Mouse (Mus musculus) MEL (cell line): ENCODE measurements around the gene Dnah10. TPM values are rescaled to one million over a fixed set of nuclear protein-coding genes. Genes with fewer than 3 reads are reported as not detected.

ENCODE experiments used
- DNase-seq: peaks from one replicate; pipeline ENCODE4 v3.0.0; 2011; ENCODE audit warnings: low read depth, low spot score
- H3K27ac ChIP-seq: 2 replicates; pipeline ENCODE4 v1.5.1; 2012; ENCODE audit warnings: low read depth, mild to moderate bottlenecking, control low read depth, low read length, moderate library complexity; ENCODE audit not compliant: control insufficient read depth
- H3K27me3 ChIP-seq, 2 experiments: fragments of 150-350 bp in 1 of 2; sonication (generic) in 1 of 2; 2 replicates each; pipeline ENCODE4 v1.6.1; 2012; ENCODE audit warnings: low read length in 2 of 2, mild to moderate bottlenecking in 2 of 2, improper control_type of control experiment in 1 of 2, moderate library complexity in 1 of 2; ENCODE audit not compliant: insufficient read depth in 2 of 2, control insufficient read depth in 1 of 2
- H3K36me3 ChIP-seq, 2 experiments: 2 replicates each; pipeline ENCODE4 v1.6.1; 2012 to 2014; ENCODE audit warnings: low read length in 2 of 2, improper control_type of control experiment in 1 of 2, inconsistent platforms in 1 of 2, mild to moderate bottlenecking in 1 of 2; ENCODE audit not compliant: insufficient read depth in 2 of 2, control insufficient read depth in 1 of 2
- H3K4me1 ChIP-seq, 2 experiments: fragments of 150-350 bp in 1 of 2; sonication (generic) in 1 of 2; 2 replicates each; pipeline ENCODE4 v1.6.1; 2012; ENCODE audit warnings: low read length in 2 of 2, improper control_type of control experiment in 1 of 2, mild to moderate bottlenecking in 1 of 2; ENCODE audit not compliant: insufficient read depth in 2 of 2, control insufficient read depth in 1 of 2
- H3K4me3 ChIP-seq, 2 experiments: fragments of 150-350 bp in 1 of 2; sonication (generic) in 1 of 2; 2 replicates each; pipeline ENCODE4 v1.5.1; 2012; ENCODE audit warnings: low read depth in 2 of 2, low read length in 2 of 2, mild to moderate bottlenecking in 2 of 2, moderate library complexity in 2 of 2, control low read depth in 1 of 2, improper control_type of control experiment in 1 of 2; ENCODE audit not compliant: control insufficient read depth in 1 of 2, insufficient read depth in 1 of 2
- H3K79me2 ChIP-seq: 2 replicates; pipeline ENCODE4 v1.6.1; 2012; ENCODE audit warnings: mild to moderate bottlenecking, low read length, moderate library complexity; ENCODE audit not compliant: control insufficient read depth, poor library complexity, insufficient read depth
- H3K9ac ChIP-seq: 2 replicates; pipeline ENCODE4 v1.6.1; 2012; ENCODE audit warnings: low read depth, mild to moderate bottlenecking, control low read depth, low read length, moderate library complexity; ENCODE audit not compliant: control insufficient read depth, poor library complexity, severe bottlenecking
- H3K9me3 ChIP-seq: fragments of 150-350 bp; sonication (generic); replicated peaks from 2 replicates; pipeline ENCODE4 v1.6.1; 2012; ENCODE audit warnings: mild to moderate bottlenecking, low read length, improper control_type of control experiment, moderate library complexity; ENCODE audit not compliant: insufficient read depth
- CHD1 ChIP-seq: IDR thresholded peaks from 2 replicates; pipeline ENCODE4 v1.6.1; 2012; ENCODE audit warnings: low read depth, mild to moderate bottlenecking, inconsistent platforms, low read length, improper control_type of control experiment
- CHD2 ChIP-seq: IDR thresholded peaks from 2 replicates; pipeline ENCODE4 v1.6.1; 2011; ENCODE audit warnings: low read length, improper control_type of control experiment
- E2F4 ChIP-seq: IDR thresholded peaks from 2 replicates; pipeline ENCODE4 v1.6.1; 2011; ENCODE audit warnings: low read depth, low read length, improper control_type of control experiment, borderline replicate concordance
- ELF1 ChIP-seq: IDR thresholded peaks from 2 replicates; pipeline ENCODE4 v1.6.1; 2014; ENCODE audit warnings: low read depth, mild to moderate bottlenecking, inconsistent platforms, low read length, improper control_type of control experiment, moderate library complexity
- EP300 ChIP-seq, 2 experiments: IDR thresholded peaks; 2 replicates each; pipeline ENCODE4 v1.6.1; 2011; ENCODE audit warnings: improper control_type of control experiment in 2 of 2, low read length in 2 of 2, low read depth in 1 of 2, mild to moderate bottlenecking in 1 of 2
- ETS1 ChIP-seq: IDR thresholded peaks from 2 replicates; pipeline ENCODE4 v1.6.1; 2012; ENCODE audit warnings: low read depth, mild to moderate bottlenecking, inconsistent platforms, low read length, improper control_type of control experiment, moderate library complexity
- GABPA ChIP-seq: IDR thresholded peaks from 2 replicates; pipeline ENCODE4 v1.6.1; 2012; ENCODE audit warnings: low read depth, mild to moderate bottlenecking, inconsistent platforms, low read length, improper control_type of control experiment, moderate library complexity
- GATA1 ChIP-seq: IDR thresholded peaks from 2 replicates; pipeline ENCODE4 v1.6.1; 2011; ENCODE audit warnings: low read depth, low read length, improper control_type of control experiment
- HCFC1 ChIP-seq: IDR thresholded peaks from 2 replicates; pipeline ENCODE4 v1.6.1; 2012; ENCODE audit warnings: low read depth, mild to moderate bottlenecking, inconsistent platforms, low read length, improper control_type of control experiment, moderate library complexity
- KAT2A ChIP-seq: conservative IDR thresholded peaks from 2 replicates; pipeline ENCODE4 v1.6.1; 2012; ENCODE audit warnings: low read depth, low read length, improper control_type of control experiment, inconsistent platforms
- MAFK ChIP-seq: IDR thresholded peaks from 2 replicates; pipeline ENCODE4 v1.6.1; 2011; ENCODE audit warnings: low read depth, mild to moderate bottlenecking, low read length, improper control_type of control experiment, borderline replicate concordance
- MAX ChIP-seq: IDR thresholded peaks from 2 replicates; pipeline ENCODE4 v1.6.1; 2011; ENCODE audit warnings: low read length, improper control_type of control experiment
- MEF2A ChIP-seq: IDR thresholded peaks from 2 replicates; pipeline ENCODE4 v1.6.1; 2014; ENCODE audit warnings: low read depth, mild to moderate bottlenecking, inconsistent platforms, low read length, improper control_type of control experiment; ENCODE audit not compliant: poor library complexity, insufficient replicate concordance, severe bottlenecking; ENCODE audit errors: extremely low read depth
- MXI1 ChIP-seq: IDR thresholded peaks from 2 replicates; pipeline ENCODE4 v1.6.1; 2011; ENCODE audit warnings: mild to moderate bottlenecking, low read depth, low read length, improper control_type of control experiment
- MYB ChIP-seq: IDR thresholded peaks from 2 replicates; pipeline ENCODE4 v1.6.1; 2011; ENCODE audit warnings: mild to moderate bottlenecking, low read depth, low read length, improper control_type of control experiment
- NRF1 ChIP-seq: IDR thresholded peaks from 2 replicates; pipeline ENCODE4 v1.6.1; 2014; ENCODE audit warnings: low read depth, mild to moderate bottlenecking, inconsistent platforms, low read length, improper control_type of control experiment, moderate library complexity; ENCODE audit not compliant: poor library complexity, insufficient read depth, severe bottlenecking
- POLR2A ChIP-seq, 2 experiments: IDR thresholded peaks; 2 replicates each; pipeline ENCODE4 v1.6.1; 2011 to 2012; ENCODE audit warnings: low read length in 2 of 2, mild to moderate bottlenecking in 2 of 2, control low read depth in 1 of 2, improper control_type of control experiment in 1 of 2, low read depth in 1 of 2, moderate library complexity in 1 of 2; ENCODE audit not compliant: control insufficient read depth in 1 of 2, insufficient read depth in 1 of 2, poor library complexity in 1 of 2
- POLR2AphosphoS2 ChIP-seq: IDR thresholded peaks from 2 replicates; pipeline ENCODE4 v1.6.1; 2011; ENCODE audit warnings: low read length, improper control_type of control experiment
- POLR2AphosphoS5 ChIP-seq: IDR thresholded peaks from 2 replicates; pipeline ENCODE4 v1.6.1; 2012; ENCODE audit warnings: low read depth, borderline replicate concordance, mild to moderate bottlenecking, inconsistent platforms, low read length, moderate library complexity, mixed read lengths
- RCOR1 ChIP-seq: IDR thresholded peaks from 2 replicates; pipeline ENCODE4 v1.6.1; 2012; ENCODE audit warnings: low read depth, mild to moderate bottlenecking, inconsistent platforms, low read length, improper control_type of control experiment
- SIN3A ChIP-seq: IDR thresholded peaks from 2 replicates; pipeline ENCODE4 v1.6.1; 2012; ENCODE audit warnings: low read length, improper control_type of control experiment, inconsistent platforms
- SMC3 ChIP-seq: IDR thresholded peaks from 2 replicates; pipeline ENCODE4 v1.6.1; 2011; ENCODE audit warnings: low read depth, low read length, improper control_type of control experiment
- TAL1 ChIP-seq: IDR thresholded peaks from 2 replicates; pipeline ENCODE4 v1.6.1; 2012; ENCODE audit warnings: mild to moderate bottlenecking, inconsistent platforms, low read length, moderate library complexity, mixed read lengths
- TBP ChIP-seq: IDR thresholded peaks from 2 replicates; pipeline ENCODE4 v1.8.0; 2011; ENCODE audit warnings: low read depth, low read length, improper control_type of control experiment
- UBTF ChIP-seq: IDR thresholded peaks from 2 replicates; pipeline ENCODE4 v1.6.1; 2012; ENCODE audit warnings: low read depth, mild to moderate bottlenecking, inconsistent platforms, low read length, improper control_type of control experiment, moderate library complexity, borderline replicate concordance; ENCODE audit not compliant: insufficient read depth
- USF2 ChIP-seq, 2 experiments: IDR thresholded peaks; 2 replicates each; pipeline ENCODE4 v1.6.1; 2011 to 2012; ENCODE audit warnings: improper control_type of control experiment in 2 of 2, low read length in 2 of 2, borderline replicate concordance in 1 of 2, inconsistent platforms in 1 of 2, low read depth in 1 of 2, mild to moderate bottlenecking in 1 of 2; ENCODE audit not compliant: insufficient read depth in 1 of 2
- ZKSCAN1 ChIP-seq: IDR thresholded peaks from 2 replicates; pipeline ENCODE4 v1.6.1; 2012; ENCODE audit warnings: low read depth, mild to moderate bottlenecking, inconsistent platforms, low read length, improper control_type of control experiment, moderate library complexity
- ZMIZ1 ChIP-seq: IDR thresholded peaks from 2 replicates; pipeline ENCODE4 v1.6.1; 2012; ENCODE audit warnings: low read depth, mild to moderate bottlenecking, inconsistent platforms, low read length, improper control_type of control experiment, moderate library complexity
- ZNF384 ChIP-seq: IDR thresholded peaks from 2 replicates; pipeline ENCODE4 v1.6.1; 2012; ENCODE audit warnings: low read depth, mild to moderate bottlenecking, inconsistent platforms, low read length, improper control_type of control experiment
- polyA plus RNA-seq, 2 experiments: library from polyadenylated mRNA; stranded (reverse) in 1 of 2; unstranded in 1 of 2; fragments of >175 nt in 1 of 2; fragments of >200 nt in 1 of 2; gene quantifications; 2 replicates each; pipeline versions ENCODE4 v1.2.1 to v1.2.4; 2012; ENCODE audit warnings: low replicate concordance in 2 of 2, low read depth in 1 of 2; ENCODE audit not compliant: insufficient read length in 2 of 2, insufficient read depth in 1 of 2, missing spikeins in 1 of 2
- total RNA-seq: library from RNA; depleted of rRNA; stranded (reverse); fragments of 300-350 nt; gene quantifications from 2 replicates; pipeline ENCODE4 v1.2.3, GENCODE M21; 2012

The Dnah10 gene
- total and polyA plus RNA-seq, 3 experiments = 0.04 to 0.11 TPM; not detected in 1

- TF ChIP-seq RCOR1 (peak; percentile 59; the same call in 1 of the 2 replicates), POLR2AphosphoS5 (no peak), CHD1 (no peak), UBTF (no peak), HCFC1 (no peak), MXI1 (no peak), E2F4 (no peak), ZKSCAN1 (no peak)
Observed at GRCm38 (mm10) chr5:124844929-124845328, 120.0 kb downstream of the Dnah10 start (continued).

- Histone ChIP-seq H3K9ac (no peak overlapping the region), H3K4me3 (no peak overlapping the region), H3K79me2 (no peaks in the 10 kb centered on the region), H3K27ac (no peak overlapping the region), H3K27me3 (no peaks in the 10 kb centered on the region), H3K36me3 (peaks cover 2 to 28% of the 10 kb centered on the region in 2 experiments; a peak in 3 of 4 replicates), H3K9me3 (no peaks in the 10 kb centered on the region), H3K4me1 (peaks cover 19 to 21% of the 10 kb centered on the region in 2 experiments)
- TF ChIP-seq MEF2A (no peak), MAX (no peak), POLR2AphosphoS2 (no peak), ELF1 (no peak), GATA1 (no peak), POLR2A (IDR thresholded peaks at IDR 0.05; ENCODE audit: control insufficient read depth in 1 of 2, insufficient read depth in 1 of 2, low read depth in 1 of 2, low read length in 2 of 2, poor library complexity in 1 of 2) (no peak), NRF1 (no peak), E2F4 (no peak), MAFK (no peak), RCOR1 (no peak), HCFC1 (no peak), TBP (no peak)
- DNase-seq = no peak
Observed at GRCm38 (mm10) chr5:124847014-124847413, 122.1 kb downstream of the Dnah10 start.

- H3K9me3 ChIP-seq = no peaks in the 10 kb centered on the region
- H3K36me3 ChIP-seq = peaks cover 2 to 36% of the 10 kb centered on the region in 2 experiments; a peak in 3 of 4 replicates
- no peaks in the 10 kb centered on the region for H3K27me3 ChIP-seq
- H3K4me3 ChIP-seq = no peak overlapping the region
- no peaks in the 10 kb centered on the region for H3K79me2 ChIP-seq
- no peak overlapping the region for H3K9ac ChIP-seq
- peaks cover 21 to 24% of the 10 kb centered on the region in 2 experiments for H3K4me1 ChIP-seq
- H3K27ac ChIP-seq = no peak overlapping the region
- peak; percentile 52 for DNase-seq
- TF ChIP-seq CHD2 (no peak), TAL1 (peak; percentile 31; the same call in 1 of the 2 replicates), RCOR1 (peak; percentile 39; the same call in 1 of the 2 replicates), ETS1 (peak; percentile 58), GABPA (no peak), POLR2A (IDR thresholded peaks at IDR 0.05; ENCODE audit: control insufficient read depth in 1 of 2, insufficient read depth in 1 of 2, low read depth in 1 of 2, low read length in 2 of 2, poor library complexity in 1 of 2) (no peak), MYB (no peak), ZMIZ1 (no peak), ZNF384 (peak; percentile 82), KAT2A (no peak), GATA1 (peak; percentile 55), MAX (no peak), EP300 (IDR thresholded peaks at IDR 0.05; ENCODE audit: low read depth in 1 of 2, low read length in 2 of 2) (peak; percentile 61 to 73), HCFC1 (no peak), USF2 (IDR thresholded peaks at IDR 0.05; ENCODE audit: borderline replicate concordance in 1 of 2, insufficient read depth in 1 of 2, low read depth in 1 of 2, low read length in 2 of 2) (no peak), E2F4 (no peak), SIN3A (peak; percentile 31; the same call in 1 of the 2 replicates), SMC3 (no peak)
Observed at GRCm38 (mm10) chr5:124848994-124849393, 124.1 kb downstream of the Dnah10 start.
